Mouse (Mus musculus) forebrain, embryonic 14.5 days (tissue): ENCODE measurements at regions not wholly inside any gene's neighbourhood (a gene's known extent, or its start where the extent isn't known, plus 50 kb on each side); places are given as distances from the start of the nearest gene placed in this dataset.

Experiments used
- ATAC-seq: fragments of 200-750 bp; cut with Nextera tagmentation; 2 replicates; pipeline ENCODE4 v1.8.0; 2017; ENCODE audit warnings: mild to moderate bottlenecking, moderate library complexity
- DNase-seq: peaks from one replicate; pipeline ENCODE4 v3.0.0-alpha.2; 2015; ENCODE audit warnings: low spot score
- H3K27ac ChIP-seq: fragments of 300-500 bp; sonication (generic); 2 replicates; pipeline ENCODE4 v1.5.1; 2014; ENCODE audit warnings: low read depth, mild to moderate bottlenecking, control low read depth, low read length, moderate library complexity
- H3K27me3 ChIP-seq: fragments of 300-500 bp; sonication (generic); replicated peaks from 2 replicates; pipeline ENCODE4 v1.6.1; 2014; ENCODE audit warnings: low read length, control low read depth, mixed read lengths; ENCODE audit not compliant: control insufficient read depth, insufficient read depth
- H3K36me3 ChIP-seq: fragments of 300-500 bp; sonication (generic); 2 replicates; pipeline ENCODE4 v1.6.1; 2014; ENCODE audit warnings: low read length, control low read depth; ENCODE audit not compliant: control insufficient read depth, insufficient read depth
- H3K4me1 ChIP-seq: fragments of 300-500 bp; sonication (generic); 2 replicates; pipeline ENCODE4 v1.6.1; 2014; ENCODE audit warnings: antibody characterized with exemption, low read length, control low read depth; ENCODE audit not compliant: control insufficient read depth, insufficient read depth
- H3K4me2 ChIP-seq: fragments of 300-500 bp; sonication (generic); 2 replicates; pipeline ENCODE4 v1.6.1; 2014; ENCODE audit warnings: mild to moderate bottlenecking, control low read depth, low read length
- H3K4me3 ChIP-seq: fragments of 300-500 bp; sonication (generic); 2 replicates; pipeline ENCODE4 v1.5.1; 2014; ENCODE audit warnings: low read depth, low read length, control low read depth
- H3K9ac ChIP-seq: fragments of 300-500 bp; sonication (generic); 2 replicates; pipeline ENCODE4 v1.6.1; 2014; ENCODE audit warnings: mild to moderate bottlenecking, low read length, control low read depth, moderate library complexity
- H3K9me3 ChIP-seq: fragments of 300-500 bp; sonication (generic); replicated peaks from 2 replicates; pipeline ENCODE4 v1.6.1; 2016; ENCODE audit warnings: low read length, control low read depth, mixed read lengths; ENCODE audit not compliant: control insufficient read depth
- WGBS: fragments of 180-500 bp; shearing (Covaris S2); extraction: QIAGEN DNeasy Blood & Tissue Kit; methylation state at CpG from one replicate; pipeline ENCODE4 v1.1.7; 2014; 5-methylcytosine and 5-hydroxymethylcytosine counted together

DNA sequence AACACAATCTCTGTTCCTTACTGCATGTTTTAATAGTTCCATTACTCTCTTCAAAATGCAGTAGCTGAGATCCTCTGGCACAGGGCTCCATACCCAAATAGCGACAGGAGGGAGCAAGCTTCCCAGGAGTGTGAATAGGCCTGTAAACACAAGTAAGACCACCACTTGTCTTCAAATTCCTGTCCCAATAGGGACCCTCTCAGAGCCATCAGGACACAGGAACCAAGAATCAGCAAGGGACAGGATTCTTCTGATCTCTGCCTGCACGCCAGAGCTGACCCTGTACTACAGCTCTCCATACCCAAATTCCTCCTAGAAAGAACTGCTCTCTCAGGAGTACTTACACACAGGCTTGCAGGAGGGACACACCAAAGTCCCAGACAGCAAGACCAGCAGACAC lies 200.9 kb upstream of the Creb1 start:
- Histone ChIP-seq H3K27ac (no peak overlapping the region), H3K4me1 (peaks cover 6% of the 10 kb centered on the region; the same call in 1 of the 2 replicates), H3K4me3 (no peak overlapping the region), H3K36me3 (no peaks in the 10 kb centered on the region), H3K9ac (no peak overlapping the region), H3K4me2 (no peak overlapping the region), H3K27me3 (no peaks in the 10 kb centered on the region), H3K9me3 (no peaks in the 10 kb centered on the region)
- ATAC-seq (no peak), DNase-seq (no peak)
- 38% methylated on average over 2 of the region's 2 CpGs for WGBS

DNA sequence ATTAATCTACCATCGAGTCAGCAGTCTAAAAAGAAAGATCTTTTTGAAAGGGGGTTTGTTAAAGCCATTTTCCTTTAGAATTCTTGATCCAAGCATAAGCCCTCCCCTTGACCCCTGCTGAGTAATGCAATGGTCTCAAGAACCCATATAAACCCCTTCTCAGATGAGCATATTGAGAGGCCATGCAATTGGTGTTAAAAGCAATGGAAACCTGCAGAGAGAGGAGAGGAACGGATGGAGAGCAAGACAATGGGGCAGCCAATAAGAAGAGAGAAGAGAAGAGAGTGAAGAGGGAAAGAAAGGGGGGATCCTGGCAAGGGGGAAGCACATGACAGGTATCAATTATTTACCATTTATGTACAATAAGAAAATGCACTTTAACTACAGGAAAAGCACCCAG lies 201.7 kb upstream of the Creb1 start:
- Histone ChIP-seq H3K9me3 (no peaks in the 10 kb centered on the region), H3K27ac (no peak overlapping the region), H3K27me3 (no peaks in the 10 kb centered on the region), H3K9ac (no peak overlapping the region), H3K36me3 (no peaks in the 10 kb centered on the region), H3K4me2 (no peak overlapping the region), H3K4me1 (peaks cover 6% of the 10 kb centered on the region; the same call in 1 of the 2 replicates), H3K4me3 (no peak overlapping the region)
- ATAC-seq: no peak
- DNase-seq: peak; percentile 44
- 2% methylated on average over 2 of the region's 2 CpGs for WGBS

DNA sequence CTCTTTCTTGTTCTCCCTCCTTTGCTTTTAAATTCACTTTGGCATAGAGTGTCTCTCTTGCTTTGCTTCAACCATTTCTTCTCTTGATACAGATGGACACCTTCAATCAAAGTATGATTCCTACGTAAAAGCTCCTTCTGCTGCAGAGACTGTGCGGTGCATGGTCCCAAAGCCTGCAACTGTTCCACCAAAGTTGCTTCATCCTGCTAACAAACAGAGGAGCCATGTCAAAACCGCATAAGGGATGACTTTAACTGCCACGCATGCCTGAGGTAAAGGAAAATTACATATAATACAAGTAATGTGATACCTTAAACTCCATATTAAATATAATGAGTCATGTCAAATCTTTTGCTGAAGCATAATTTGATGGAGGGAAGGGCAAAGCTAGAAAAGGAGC lies 200.1 kb upstream of the Klf7 start:
- Histone ChIP-seq H3K27me3 (no peaks in the 10 kb centered on the region), H3K27ac (no peak overlapping the region), H3K4me2 (no peak overlapping the region), H3K9me3 (no peaks in the 10 kb centered on the region), H3K36me3 (no peaks in the 10 kb centered on the region), H3K4me3 (no peak overlapping the region), H3K4me1 (peaks cover 4% of the 10 kb centered on the region; the same call in 1 of the 2 replicates), H3K9ac (no peak overlapping the region)
- ATAC-seq (no peak), DNase-seq (no peak)
- WGBS: 94% methylated on average over 4 of the region's 4 CpGs

DNA sequence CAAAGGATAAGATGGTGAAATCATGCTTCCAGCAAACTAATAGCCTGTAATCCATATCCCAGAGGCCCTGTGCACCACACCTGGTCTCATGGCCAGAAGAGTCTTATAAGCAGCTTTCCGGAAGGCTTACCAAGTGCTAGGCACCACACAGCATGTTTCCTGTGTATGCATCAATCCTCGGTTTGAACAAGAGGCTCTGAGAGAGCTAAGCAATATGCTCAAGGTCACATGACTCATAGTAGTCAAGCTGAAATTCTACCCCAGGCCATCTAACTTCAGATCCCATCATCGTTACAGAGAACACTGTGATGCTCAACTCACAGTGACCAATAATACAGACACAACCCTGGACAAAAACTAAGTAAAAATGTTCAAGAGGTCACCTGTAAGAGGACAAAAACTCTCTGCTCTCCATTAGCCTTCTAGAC lies 197.1 kb upstream of the Klf7 start:
- Histone ChIP-seq H3K27me3 (no peaks in the 10 kb centered on the region), H3K36me3 (no peaks in the 10 kb centered on the region), H3K9me3 (no peaks in the 10 kb centered on the region), H3K27ac (no peak overlapping the region), H3K4me2 (no peak overlapping the region), H3K4me3 (no peak overlapping the region), H3K4me1 (peaks cover 4% of the 10 kb centered on the region; the same call in 1 of the 2 replicates), H3K9ac (no peak overlapping the region)
- 74% methylated on average over 3 of the region's 3 CpGs for WGBS
- DNase-seq: no peak
- ATAC-seq: no peak

DNA sequence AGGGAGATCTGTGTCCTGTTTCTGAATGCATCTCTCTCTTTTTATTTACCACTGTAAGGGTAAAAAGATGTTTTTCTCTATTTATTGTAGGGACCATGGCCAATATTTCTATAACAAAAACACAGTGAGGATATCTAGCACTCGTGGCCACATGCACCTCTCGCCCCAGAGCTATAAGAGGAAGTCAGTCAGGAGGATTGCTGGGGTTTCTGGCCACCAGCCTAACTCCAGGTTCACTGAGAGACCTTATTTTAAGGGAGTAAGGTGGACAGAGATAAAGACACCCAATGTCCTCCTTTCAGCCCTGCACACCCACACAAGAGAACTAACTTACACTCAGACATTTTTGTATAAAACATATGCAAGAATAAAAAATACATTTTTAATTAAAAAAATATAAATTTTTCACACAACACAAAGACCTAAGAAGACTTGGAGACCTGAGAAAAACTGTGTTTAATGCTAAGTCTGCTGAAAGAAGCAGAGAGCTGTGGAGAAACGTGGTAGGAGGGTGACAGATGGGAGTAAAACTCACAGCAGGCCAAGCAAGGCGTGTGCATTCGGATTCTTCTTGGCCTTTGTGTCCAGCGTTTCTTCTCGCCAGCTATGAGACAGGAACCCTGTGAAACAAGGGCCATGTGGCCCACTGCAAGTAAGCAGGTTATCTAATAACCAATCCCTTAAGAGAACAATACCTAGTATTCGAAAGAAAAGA lies 196.5 kb upstream of the Klf7 start:
- DNase-seq (no peak), ATAC-seq (no peak)
- no peak overlapping the region for H3K27ac ChIP-seq
- no peak overlapping the region for H3K9ac ChIP-seq
- H3K4me1 ChIP-seq: peaks cover 4% of the 10 kb centered on the region; the same call in 1 of the 2 replicates
- 69% methylated on average over 8 of the region's 8 CpGs for WGBS
- no peaks in the 10 kb centered on the region for H3K36me3 ChIP-seq
- H3K4me2 ChIP-seq: no peak overlapping the region
- H3K27me3 ChIP-seq: no peaks in the 10 kb centered on the region
- no peak overlapping the region for H3K4me3 ChIP-seq
- no peaks in the 10 kb centered on the region for H3K9me3 ChIP-seq

- Histone ChIP-seq H3K9me3 (no peaks in the 10 kb centered on the region), H3K4me1 (peaks cover 4% of the 10 kb centered on the region; the same call in 1 of the 2 replicates), H3K27ac (no peak overlapping the region), H3K4me2 (no peak overlapping the region), H3K36me3 (no peaks in the 10 kb centered on the region), H3K27me3 (no peaks in the 10 kb centered on the region), H3K4me3 (no peak overlapping the region), H3K9ac (no peak overlapping the region)
- DNase-seq: no peak
- 88% methylated on average over 5 of the region's 5 CpGs for WGBS
- ATAC-seq: no peak
Measured at GRCm38 (mm10) chr1:64317032-64317636, 195.1 kb upstream of the Klf7 start.

GRCm38 (mm10) chr1:64311371-64311770 lies 189.3 kb upstream of the Klf7 start:
- no peak overlapping the region for H3K4me3 ChIP-seq
- WGBS: 25% methylated on average over 3 of the region's 3 CpGs
- no peak for ATAC-seq
- no peak overlapping the region for H3K9ac ChIP-seq
- H3K36me3 ChIP-seq: no peaks in the 10 kb centered on the region
- H3K27me3 ChIP-seq: no peaks in the 10 kb centered on the region
- no peak for DNase-seq
- H3K4me1 ChIP-seq: no peaks in the 10 kb centered on the region
- no peaks in the 10 kb centered on the region for H3K9me3 ChIP-seq
- H3K27ac ChIP-seq: no peak overlapping the region
- no peak overlapping the region for H3K4me2 ChIP-seq

GRCm38 (mm10) chr1:64308560-64308959 lies 186.5 kb upstream of the Klf7 start:
- no peak for ATAC-seq

GRCm38 (mm10) chr1:64308088-64308487 lies 186.0 kb upstream of the Klf7 start:
- no peak overlapping the region for H3K9ac ChIP-seq
- no peaks in the 10 kb centered on the region for H3K9me3 ChIP-seq
- DNase-seq (peak; percentile 68), ATAC-seq (no peak)
- no peak overlapping the region for H3K27ac ChIP-seq
- 56% methylated on average over 10 of the region's 10 CpGs for WGBS
- H3K4me2 ChIP-seq: no peak overlapping the region
- H3K27me3 ChIP-seq: no peaks in the 10 kb centered on the region
- no peak overlapping the region for H3K4me3 ChIP-seq
- H3K36me3 ChIP-seq: no peaks in the 10 kb centered on the region
- peaks cover 5% of the 10 kb centered on the region; the same call in 1 of the 2 replicates for H3K4me1 ChIP-seq

More at GRCm38 (mm10) chr1:64308560-64308959, 186.5 kb upstream of the Klf7 start:
- WGBS: 96% methylated on average over 15 of the region's 15 CpGs
- no peak for DNase-seq
- Histone ChIP-seq H3K9me3 (no peaks in the 10 kb centered on the region), H3K4me3 (no peak overlapping the region), H3K4me2 (no peak overlapping the region), H3K36me3 (no peaks in the 10 kb centered on the region), H3K4me1 (0 out of 2 replicates have a peak, but pooled peaks cover 3% of the 10 kb centered on the region), H3K9ac (no peak overlapping the region), H3K27ac (no peak overlapping the region), H3K27me3 (no peaks in the 10 kb centered on the region)
